Mouse (Mus musculus): Measurements from ENCODE around the gene Rpl18.

Rpl18 gene

GRCm38 (mm10) chr7:45715090-45715708, at the start of gene Rpl18:
Gene Rpl18, plus strand, starts transcription at chr7:45715457.
- DNase-seq: peak; percentile 99

DNA sequence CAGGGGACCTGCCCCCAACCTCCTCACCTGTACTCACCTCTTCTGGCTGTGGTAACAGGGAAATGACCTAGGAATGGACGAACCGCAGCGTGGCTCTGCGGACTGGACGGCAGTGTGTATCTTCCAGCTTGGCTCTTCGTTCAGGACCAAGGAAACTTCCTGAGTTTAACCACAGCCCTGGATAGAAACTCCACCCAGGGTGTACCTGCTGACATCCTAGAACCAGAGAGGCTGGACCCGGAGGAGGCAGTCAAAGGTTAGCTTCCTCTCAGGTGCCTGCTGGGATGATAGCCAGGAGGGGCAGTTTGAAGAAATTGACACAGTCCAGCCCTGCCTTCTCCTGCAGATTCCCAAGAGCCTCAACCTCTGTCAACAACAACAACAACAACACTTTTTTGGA, 49.1 kb upstream of the Rpl18 start, which contains the start of gene Fut2:
Gene Fut2, minus strand, starts transcription at position 234 of the 400 bp plus-strand sequence.
- no peak for DNase-seq

DNA sequence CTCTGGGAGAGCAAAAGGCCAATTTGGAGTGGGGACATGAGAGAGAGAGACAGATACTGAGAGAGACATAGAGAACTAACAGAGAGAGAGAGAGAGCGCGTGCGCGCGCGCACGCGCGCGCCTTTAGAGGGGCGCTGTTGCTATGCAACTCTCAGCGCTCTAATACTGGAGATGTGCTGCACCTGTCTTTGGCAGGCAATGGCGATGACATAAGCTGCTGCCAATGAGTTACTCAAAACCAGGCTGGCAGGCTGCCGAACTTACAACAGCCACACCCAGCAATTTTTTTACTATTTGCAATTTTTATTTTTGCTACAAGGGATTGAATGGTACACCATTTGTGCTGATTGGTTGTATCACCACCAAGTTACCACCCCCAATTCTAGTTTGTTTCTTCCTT, 47.5 kb upstream of the Rpl18 start:
- no peak for DNase-seq

DNA sequence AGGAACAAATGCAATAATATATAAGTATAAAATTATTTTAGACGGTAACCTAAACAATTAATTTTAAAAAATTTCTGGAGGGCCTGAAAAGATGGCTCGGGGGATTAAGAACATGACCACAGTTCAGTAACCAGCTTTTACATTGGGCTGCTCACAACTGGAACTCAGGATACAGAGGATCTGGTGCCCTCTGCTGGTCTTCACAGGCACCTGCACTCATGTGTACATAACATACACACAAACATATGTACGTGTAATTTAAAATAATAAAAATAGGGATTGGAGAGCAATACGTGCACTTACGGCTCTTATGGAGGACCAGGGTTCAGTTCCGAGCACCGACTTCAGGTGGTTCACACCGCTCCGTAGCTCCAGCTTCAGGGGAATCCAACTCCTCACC, 46.3 kb upstream of the Rpl18 start:
- DNase-seq: no peak

- DNase-seq: no peak
Observed at GRCm38 (mm10) chr7:45677627-45678295, 37.5 kb upstream of the Rpl18 start.

DNA sequence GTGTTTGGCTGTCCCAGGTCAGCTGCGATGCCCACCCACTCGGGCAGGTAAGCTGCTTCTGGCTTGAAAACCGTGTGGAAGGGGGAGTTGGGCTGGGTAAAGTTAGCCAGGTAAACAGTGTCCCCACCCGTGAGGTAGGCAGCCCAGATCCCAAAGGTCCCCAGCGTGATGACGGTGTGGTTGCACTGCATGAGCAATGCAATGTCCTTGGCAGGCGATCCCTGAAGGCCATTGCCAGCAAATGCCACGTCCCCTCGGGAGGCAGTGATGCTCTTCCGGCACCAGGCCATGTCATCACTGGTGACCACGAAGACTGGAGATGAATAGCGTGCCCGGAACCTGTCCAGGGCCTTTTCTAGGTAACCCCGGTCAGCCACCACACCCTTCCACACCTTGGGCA, 36.7 kb upstream of the Rpl18 start:
- no peak for DNase-seq

DNA sequence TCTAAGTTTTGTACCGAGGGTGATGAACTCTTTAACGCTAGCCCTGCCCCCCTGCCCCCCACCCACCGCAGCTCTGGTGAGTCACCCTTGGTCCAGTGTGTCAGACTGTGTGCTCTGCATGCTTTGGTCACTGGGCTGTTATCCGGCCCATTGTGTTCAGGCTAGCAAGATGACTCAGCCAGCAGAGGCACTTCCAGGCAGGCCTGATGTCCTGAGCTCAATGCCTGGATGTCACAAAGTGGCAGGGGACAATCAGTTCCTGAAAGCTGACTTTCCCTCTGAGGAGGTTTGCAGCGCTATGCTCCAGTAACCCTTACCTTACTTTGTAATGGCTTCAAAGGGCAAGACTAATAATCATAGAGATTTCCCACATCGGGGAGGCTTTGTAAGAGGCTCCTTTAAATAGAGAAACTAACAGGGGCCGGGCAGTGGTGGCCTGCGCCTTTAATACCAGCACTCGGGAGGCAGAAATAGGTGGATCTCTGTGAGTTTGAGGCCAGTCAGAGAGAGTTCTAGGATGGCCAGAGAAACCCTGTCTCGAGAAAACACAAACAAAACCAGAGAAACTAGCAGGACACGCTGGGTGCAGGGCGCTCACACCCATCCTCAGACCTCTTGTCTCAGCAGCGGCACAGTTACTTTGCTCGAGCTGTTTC, 35.2 kb upstream of the Rpl18 start:
- DNase-seq: no peak

DNA sequence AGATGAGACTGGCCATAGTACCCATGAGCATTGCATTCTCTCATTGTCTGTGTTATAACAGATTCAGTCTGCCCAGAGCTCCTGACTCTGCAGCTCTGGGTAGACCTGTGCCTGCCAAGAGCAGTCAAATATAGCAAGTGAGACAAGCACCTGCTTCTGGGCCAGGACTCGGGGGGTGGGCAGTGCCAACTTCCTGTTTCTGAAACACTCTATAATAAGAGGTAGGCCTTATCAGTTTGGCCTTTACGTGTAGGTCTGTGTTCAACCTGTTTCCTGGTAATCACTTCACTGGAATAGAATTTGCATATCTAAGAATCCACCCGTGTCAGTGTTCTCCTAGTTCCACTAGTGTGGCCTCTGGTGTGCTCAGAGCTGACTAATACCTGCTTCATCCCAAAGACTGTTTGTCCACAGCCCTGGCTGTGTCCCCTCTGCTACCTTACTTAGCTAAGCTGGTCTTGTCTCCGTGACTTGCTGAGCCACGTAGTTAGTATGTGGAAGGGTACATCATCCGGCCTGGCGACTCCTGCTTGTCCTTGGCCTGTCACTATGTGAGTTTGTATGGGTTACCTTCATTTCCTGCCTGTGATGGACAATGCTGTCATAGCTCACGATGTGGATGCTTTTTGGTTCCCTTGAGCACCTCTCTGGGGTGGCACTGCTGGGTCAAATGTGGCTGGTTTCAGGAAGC, 34.1 kb upstream of the Rpl18 start:
- DNase-seq: no peak

DNA sequence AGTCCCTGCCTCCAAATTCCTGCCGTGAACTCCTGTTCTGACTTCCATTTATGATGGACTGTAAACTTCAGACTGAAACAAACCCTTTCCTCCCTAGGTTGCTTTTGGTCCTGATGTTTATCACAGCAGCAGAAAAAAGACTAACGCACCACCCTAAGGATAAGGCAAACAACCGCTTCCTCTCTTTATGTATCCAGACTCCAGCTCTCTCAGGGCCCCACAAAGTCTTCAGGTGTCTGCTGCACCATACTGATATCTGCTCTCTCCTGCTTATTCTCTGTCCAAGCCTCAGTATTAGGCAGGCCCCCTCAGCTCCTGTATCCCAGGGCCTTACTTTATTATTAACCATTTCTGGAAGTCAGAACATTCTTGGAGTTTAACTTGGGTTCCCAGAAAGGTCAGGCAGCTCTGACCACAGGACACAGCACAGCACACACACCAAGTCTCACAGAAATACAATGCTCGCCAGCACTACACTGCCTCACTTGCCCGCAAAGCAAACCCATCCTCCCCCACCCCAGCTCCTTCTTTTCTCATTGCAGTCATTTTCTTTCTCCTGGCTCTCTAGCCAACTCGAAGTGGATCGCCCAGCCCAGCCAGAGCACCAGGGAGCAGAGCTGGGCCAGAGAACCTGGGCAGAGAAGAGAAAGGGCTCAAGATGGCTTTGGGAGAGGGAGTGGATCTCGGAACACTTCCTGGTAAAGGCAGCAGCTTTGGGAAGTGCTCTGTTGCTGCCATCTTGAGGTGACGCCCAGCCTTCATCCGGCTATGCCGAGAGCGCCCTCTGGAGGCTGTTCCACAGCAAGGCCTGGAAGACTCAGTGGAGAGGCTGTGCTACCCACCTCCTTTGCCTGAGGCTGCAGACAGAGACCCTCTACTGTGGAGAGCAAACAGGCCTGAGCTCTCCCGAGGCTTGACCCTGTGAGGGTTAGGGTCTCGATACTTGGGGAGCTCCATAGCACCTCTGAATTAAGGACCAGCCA, 32.8 kb upstream of the Rpl18 start:
- peak; percentile 90 for DNase-seq

DNA sequence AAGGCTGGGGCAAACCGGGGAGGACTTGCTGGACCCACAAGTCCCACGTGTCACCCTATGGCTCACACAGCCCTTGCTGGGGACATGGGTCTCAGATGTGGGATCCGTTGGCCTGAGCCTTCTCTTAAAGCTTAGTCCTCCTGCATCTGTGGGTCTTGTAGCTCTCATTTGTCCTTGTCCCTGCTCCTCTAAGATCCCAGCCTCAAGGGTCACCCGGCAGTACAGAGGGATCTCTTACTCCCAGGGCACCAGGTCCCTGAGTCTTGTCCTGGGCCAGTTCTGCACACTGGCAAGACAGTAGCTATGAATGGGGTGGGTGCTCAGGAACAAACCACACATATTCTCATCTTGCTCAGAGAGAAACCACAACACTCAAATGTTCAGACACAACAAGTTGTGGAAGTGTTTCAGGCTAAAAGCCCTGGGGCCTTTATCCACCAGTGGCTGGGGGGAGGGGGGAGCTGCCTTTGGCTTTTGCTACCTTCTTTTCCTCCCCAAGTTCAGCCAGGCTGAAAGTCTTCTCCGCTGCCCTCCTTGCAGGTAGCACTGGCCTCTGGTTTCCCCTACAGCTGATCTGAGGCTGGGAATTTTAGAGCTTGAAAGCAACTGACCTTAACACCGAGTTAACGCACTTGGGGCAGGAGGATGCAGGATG, 31.7 kb upstream of the Rpl18 start, which contains the start of gene Ntn5:
Gene Ntn5, plus strand, starts transcription at position 627 of the 655 bp plus-strand sequence.
- DNase-seq: peak; percentile 50

GRCm38 (mm10) chr7:45685811-45686210, 29.4 kb upstream of the Rpl18 start:
- no peak for DNase-seq

- no peak for DNase-seq
Observed at GRCm38 (mm10) chr7:45686841-45687240, 28.4 kb upstream of the Rpl18 start.

GRCm38 (mm10) chr7:45689099-45689498, 26.2 kb upstream of the Rpl18 start:
- DNase-seq: no peak

GRCm38 (mm10) chr7:45689800-45690199, 25.5 kb upstream of the Rpl18 start:
- no peak for DNase-seq

- no peak for DNase-seq
Observed at GRCm38 (mm10) chr7:45692364-45692763, 22.9 kb upstream of the Rpl18 start.

DNA sequence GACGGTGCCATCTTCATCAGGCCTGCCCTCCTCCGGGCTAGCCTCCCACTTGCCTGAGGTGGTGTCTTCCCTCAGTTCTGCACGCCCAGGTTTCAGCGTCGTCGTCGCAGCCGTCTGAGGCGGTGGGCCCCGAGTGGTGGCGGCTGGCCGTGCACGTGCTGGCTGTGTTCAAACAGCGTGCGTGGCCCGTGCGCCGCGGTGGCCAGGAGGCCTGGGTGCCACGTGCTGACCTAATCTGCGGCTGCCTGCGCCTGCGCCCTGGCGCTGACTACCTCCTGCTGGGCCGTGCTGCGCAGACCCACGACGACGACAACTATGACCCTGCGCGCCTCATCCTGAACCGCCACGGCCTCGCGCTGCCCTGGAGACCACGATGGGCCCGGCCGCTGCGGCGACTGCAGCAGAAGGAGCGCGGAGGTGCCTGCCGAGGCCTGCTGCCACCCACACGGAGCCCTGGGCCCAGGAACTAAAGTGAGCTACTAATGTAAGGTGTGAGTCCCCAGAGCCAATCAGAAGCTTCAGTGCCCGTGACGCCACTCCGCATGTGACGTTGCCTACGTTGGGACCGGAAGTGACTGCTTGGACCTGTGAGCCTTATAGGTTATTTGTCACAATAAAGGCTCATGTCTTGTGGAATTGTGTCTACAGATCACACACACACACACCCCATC, 21.2 kb upstream of the Rpl18 start, which contains the start of gene Sec1:
Gene Sec1, minus strand, starts transcription at position 482 of the 671 bp plus-strand sequence.
- no peak for DNase-seq

GRCm38 (mm10) chr7:45695098-45695497, 20.2 kb upstream of the Rpl18 start:
- DNase-seq: peak; percentile 53

DNA sequence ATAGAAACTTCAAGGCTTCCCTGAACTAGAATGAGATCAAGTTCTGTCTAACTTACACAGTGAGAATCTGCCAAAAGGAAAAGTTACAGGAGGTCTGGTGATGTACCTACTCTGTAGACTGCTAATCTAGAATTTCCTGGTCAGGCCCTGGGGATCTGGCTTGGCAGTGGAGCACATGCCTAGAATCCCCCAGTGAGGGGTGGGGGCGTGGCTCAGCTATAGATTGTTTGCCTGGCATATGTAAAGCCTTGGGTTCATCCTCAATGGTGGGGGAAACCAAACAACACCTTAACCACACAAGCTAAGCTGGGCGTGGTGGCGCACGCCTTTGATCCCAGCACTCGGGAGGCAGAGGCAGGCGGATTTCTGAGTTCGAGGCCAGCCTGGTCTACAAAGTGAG, 17.4 kb upstream of the Rpl18 start:
- DNase-seq: no peak

DNA sequence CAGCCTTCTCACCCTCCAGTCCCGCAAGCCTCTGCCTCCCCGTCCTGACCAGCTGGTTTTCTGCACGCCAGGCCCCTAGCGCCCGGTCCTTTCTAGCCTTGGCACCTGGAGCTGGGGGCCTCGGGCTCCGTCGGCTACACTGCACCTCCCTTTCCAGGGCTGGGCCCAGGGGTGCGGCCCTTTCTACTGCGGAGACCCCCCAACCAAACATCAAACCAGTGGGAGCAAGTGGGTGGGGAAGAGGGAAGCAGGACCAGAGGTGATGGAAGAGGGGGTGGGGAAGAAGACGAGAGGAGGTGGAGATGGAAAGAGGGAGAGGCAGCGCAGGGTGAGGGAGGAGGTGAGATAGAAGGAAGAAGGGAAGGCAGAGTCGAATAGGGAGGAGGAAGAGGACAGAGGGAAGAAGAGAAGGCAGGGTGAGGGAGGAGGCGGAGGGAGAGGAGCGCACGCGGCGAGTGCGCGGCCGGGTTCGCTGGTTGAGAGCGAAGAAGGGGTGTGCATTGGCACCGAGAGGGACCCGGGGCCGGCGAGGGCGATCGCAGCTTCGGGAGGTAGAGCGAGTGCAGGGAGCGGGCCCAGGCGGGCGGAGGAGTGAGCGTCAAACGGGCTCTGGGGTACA, 15.6 kb upstream of the Rpl18 start, which contains the start of gene Car11:
Gene Car11, plus strand, starts transcription at position 321 of the 619 bp plus-strand sequence.
- peak; percentile 42 for DNase-seq

DNA sequence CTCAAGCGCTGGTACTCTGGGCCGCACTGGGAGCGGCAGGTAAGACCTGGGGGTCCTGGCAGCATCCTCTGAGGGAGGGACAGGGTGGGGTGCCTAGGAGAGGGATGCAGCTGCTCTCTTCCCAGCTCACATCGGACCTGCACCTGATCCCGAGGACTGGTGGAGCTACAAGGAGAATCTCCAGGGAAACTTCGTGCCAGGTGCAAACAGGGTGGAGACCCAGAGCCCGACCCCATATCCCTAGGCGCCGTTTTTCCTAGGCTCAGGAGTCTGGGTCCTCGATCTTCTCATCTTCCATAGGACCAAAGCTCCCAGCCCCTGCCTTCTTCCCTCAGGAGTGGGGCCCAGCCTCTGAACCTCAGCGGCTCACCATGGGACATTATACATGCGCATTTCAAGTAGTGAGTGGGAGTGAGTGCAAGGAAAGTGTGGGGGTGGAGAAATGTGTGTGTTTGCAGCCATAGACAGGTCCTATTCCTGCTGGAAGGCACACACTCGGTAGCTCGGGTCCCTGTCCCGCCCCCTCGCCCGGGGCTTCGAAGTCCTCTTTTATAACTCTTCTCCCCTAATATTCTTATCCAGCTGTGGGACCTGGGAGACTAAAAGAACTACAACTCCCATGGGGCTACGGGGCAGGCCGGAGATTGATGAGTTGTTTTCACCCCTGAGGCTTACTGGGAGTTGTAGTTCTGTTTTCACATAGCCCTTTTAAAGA, 14.8 kb upstream of the Rpl18 start:
- DNase-seq: peak; percentile 80

Data from thymus, postnatal 14 days (tissue).